Mouse (Mus musculus) testis, adult 10 weeks (tissue): Measurements from ENCODE around the gene Gpalpp1. TPM values are rescaled to one million over a fixed set of nuclear protein-coding genes. Genes with fewer than 3 reads are reported as not detected.

ENCODE experiments used
- polyA plus RNA-seq: library from polyadenylated mRNA; stranded (reverse); fragments of 350-450 nt; fragmentation: Illumina TruSeq; extraction: RNeasy Lipid Tissue Mini Kit (QIAGEN cat#74804); gene quantifications from one replicate; pipeline ENCODE4 v1.2.3, GENCODE M21; 2014; ENCODE audit warnings: low read depth, low replicate concordance

Gpalpp1 gene
- 15.7 TPM for polyA plus RNA-seq

GRCm38 (mm10) chr14:76110396-76111221 is at the start of gene Gpalpp1, which contains the start of gene Nufip1:
Gpalpp1 (minus strand) TSS chr14:76110760.
Nufip1 (plus strand) TSS chr14:76110891.

Other genes with a start within 250 kb of the Gpalpp1 start
- not detected for gene Kctd4, start 155.8 kb downstream of the Gpalpp1 start, polyA plus RNA-seq
- 95.0 TPM for gene Gtf2f2, start 99.9 kb downstream of the Gpalpp1 start, polyA plus RNA-seq
- 15.2 TPM for gene Nufip1, start 131 bp upstream of the Gpalpp1 start, polyA plus RNA-seq